Mouse (Mus musculus) CH12.LX (cell line): ENCODE results near the gene Snx17. TPM values are rescaled to one million over a fixed set of nuclear protein-coding genes. Genes with fewer than 3 reads are reported as not detected.
A peak's percentile ranks its signal among the peaks of the same experiment; 100 is the strongest.

Source experiments
- DNase-seq: peaks from one replicate; pipeline ENCODE4 v3.0.0-alpha.2; 2013; ENCODE audit errors: extremely low read depth
- H3K27ac ChIP-seq: 2 replicates; pipeline ENCODE4 v1.5.1; 2012; ENCODE audit warnings: low read depth, mild to moderate bottlenecking, control low read depth, moderate library complexity; ENCODE audit not compliant: insufficient read depth
- H3K27me3 ChIP-seq: replicated peaks from 2 replicates; pipeline ENCODE3; 2012; ENCODE audit warnings: inconsistent platforms
- H3K36me3 ChIP-seq, 2 experiments: replicated peaks in 1 of 2; 2 replicates each; pipeline versions ENCODE3 to v1.6.1; 2012; ENCODE audit warnings: inconsistent platforms in 1 of 2, low read length in 1 of 2, mild to moderate bottlenecking in 1 of 2, mixed read lengths in 1 of 2, moderate library complexity in 1 of 2; ENCODE audit not compliant: control insufficient read depth in 1 of 2, insufficient read depth in 1 of 2
- H3K4me1 ChIP-seq, 2 experiments: 2 replicates each; pipeline ENCODE4 v1.6.1; 2012; ENCODE audit warnings: inconsistent platforms in 1 of 2, moderate library complexity in 1 of 2; ENCODE audit not compliant: insufficient read depth in 2 of 2, control insufficient read depth in 1 of 2
- H3K4me2 ChIP-seq: 2 replicates; pipeline ENCODE4 v1.6.1; 2012; ENCODE audit warnings: low read depth, mild to moderate bottlenecking, control low read depth; ENCODE audit not compliant: poor library complexity, insufficient read depth, severe bottlenecking
- H3K4me3 ChIP-seq, 3 experiments: fragments of 150-350 bp in 1 of 3; sonication (generic) in 1 of 3; replicated peaks in 1 of 3; 2 replicates each; pipeline versions ENCODE3 to v1.5.1; 2011 to 2012; ENCODE audit warnings: low read depth in 2 of 3, low read length in 2 of 3, mild to moderate bottlenecking in 2 of 3, moderate library complexity in 2 of 3, control low read depth in 1 of 3, improper control_type of control experiment in 1 of 3, inconsistent platforms in 1 of 3, mixed read lengths in 1 of 3; ENCODE audit not compliant: poor library complexity in 1 of 3
- H3K79me2 ChIP-seq: replicated peaks from 2 replicates; pipeline ENCODE4 v1.6.1; 2012; ENCODE audit warnings: mild to moderate bottlenecking, moderate library complexity; ENCODE audit not compliant: control insufficient read depth, poor library complexity, insufficient read depth, severe bottlenecking; ENCODE audit errors: extremely low read depth
- H3K9ac ChIP-seq: 2 replicates; pipeline ENCODE4 v1.6.1; 2012; ENCODE audit warnings: low read depth, mild to moderate bottlenecking, control low read depth, moderate library complexity; ENCODE audit not compliant: insufficient read depth
- H3K9me3 ChIP-seq: replicated peaks from 2 replicates; pipeline ENCODE3; 2012; ENCODE audit warnings: low read length, inconsistent platforms, mixed read lengths
- BHLHE40 ChIP-seq: IDR thresholded peaks from 2 replicates; pipeline ENCODE4 v1.6.1; 2011; ENCODE audit warnings: mild to moderate bottlenecking, low read depth, low read length, improper control_type of control experiment
- CHD1 ChIP-seq: IDR thresholded peaks from 2 replicates; pipeline ENCODE4 v1.6.1; 2012; ENCODE audit warnings: low read depth, low read length, improper control_type of control experiment, inconsistent platforms
- CHD2 ChIP-seq: IDR thresholded peaks from 2 replicates; pipeline ENCODE4 v1.6.1; 2011; ENCODE audit warnings: low read length, improper control_type of control experiment
- CTCF ChIP-seq, 2 experiments: IDR thresholded peaks in 1 of 2; conservative IDR thresholded peaks in 1 of 2; 2 replicates each; pipeline ENCODE4 v1.5.1; 2011 to 2012; ENCODE audit warnings: low read depth in 2 of 2, low read length in 2 of 2, improper control_type of control experiment in 1 of 2, inconsistent platforms in 1 of 2, mild to moderate bottlenecking in 1 of 2, moderate library complexity in 1 of 2
- E2F4 ChIP-seq: IDR thresholded peaks from 2 replicates; pipeline ENCODE4 v1.6.1; 2011; ENCODE audit warnings: low read depth, low read length, improper control_type of control experiment; ENCODE audit not compliant: insufficient replicate concordance
- ELF1 ChIP-seq: IDR thresholded peaks from 2 replicates; pipeline ENCODE4 v1.6.1; 2014; ENCODE audit warnings: low read depth, mild to moderate bottlenecking, inconsistent platforms, low read length, improper control_type of control experiment
- ETS1 ChIP-seq: conservative IDR thresholded peaks from 2 replicates; pipeline ENCODE4 v1.6.1; 2012; ENCODE audit warnings: low read depth, mild to moderate bottlenecking, inconsistent platforms, low read length, improper control_type of control experiment, moderate library complexity
- HCFC1 ChIP-seq: IDR thresholded peaks from 2 replicates; pipeline ENCODE4 v1.6.1; 2012; ENCODE audit warnings: low read depth, mild to moderate bottlenecking, inconsistent platforms, low read length, improper control_type of control experiment
- IRF4 ChIP-seq: IDR thresholded peaks from 2 replicates; pipeline ENCODE4 v1.6.1; 2014; ENCODE audit warnings: low read depth, mild to moderate bottlenecking, inconsistent platforms, low read length, improper control_type of control experiment
- JUN ChIP-seq: IDR thresholded peaks from 2 replicates; pipeline ENCODE4 v1.6.1; 2011; ENCODE audit warnings: low read depth, mild to moderate bottlenecking, low read length, improper control_type of control experiment, moderate library complexity; ENCODE audit not compliant: insufficient read depth
- KAT2A ChIP-seq: IDR thresholded peaks from 2 replicates; pipeline ENCODE4 v1.6.1; 2012; ENCODE audit warnings: low read length, improper control_type of control experiment, inconsistent platforms; ENCODE audit not compliant: insufficient replicate concordance
- MAX ChIP-seq: IDR thresholded peaks from 2 replicates; pipeline ENCODE4 v1.6.1; 2011; ENCODE audit warnings: low read length, improper control_type of control experiment
- MAZ ChIP-seq: IDR thresholded peaks from 2 replicates; pipeline ENCODE4 v1.6.1; 2012; ENCODE audit warnings: low read depth, mild to moderate bottlenecking, inconsistent platforms, low read length, improper control_type of control experiment, moderate library complexity
- MEF2A ChIP-seq: IDR thresholded peaks from 2 replicates; pipeline ENCODE4 v1.6.1; 2014; ENCODE audit warnings: low read depth, mild to moderate bottlenecking, inconsistent platforms, low read length, improper control_type of control experiment, borderline replicate concordance
- MXI1 ChIP-seq: IDR thresholded peaks from 2 replicates; pipeline ENCODE4 v1.6.1; 2011; ENCODE audit warnings: mild to moderate bottlenecking, low read depth, low read length, improper control_type of control experiment
- MYC ChIP-seq: IDR thresholded peaks from 2 replicates; pipeline ENCODE4 v1.6.1; 2011; ENCODE audit warnings: low read depth, mild to moderate bottlenecking, improper control_type of control experiment, low read length
- NELFE ChIP-seq: IDR thresholded peaks from 2 replicates; pipeline ENCODE4 v1.6.1; 2011; ENCODE audit warnings: low read depth, low read length, improper control_type of control experiment
- NRF1 ChIP-seq: IDR thresholded peaks from 2 replicates; pipeline ENCODE4 v1.6.1; 2014; ENCODE audit warnings: low read depth, mild to moderate bottlenecking, inconsistent platforms, low read length, improper control_type of control experiment, moderate library complexity
- PAX5 ChIP-seq: IDR thresholded peaks from 2 replicates; pipeline ENCODE4 v1.6.1; 2012; ENCODE audit warnings: low read length, inconsistent platforms, mixed read lengths
- POLR2A ChIP-seq: IDR thresholded peaks from 2 replicates; pipeline ENCODE4 v1.6.1; 2011; ENCODE audit warnings: low read depth, mild to moderate bottlenecking, improper control_type of control experiment, low read length
- POLR2AphosphoS2 ChIP-seq: IDR thresholded peaks from 2 replicates; pipeline ENCODE4 v1.6.1; 2011; ENCODE audit warnings: low read depth, low read length, improper control_type of control experiment
- RCOR1 ChIP-seq: conservative IDR thresholded peaks from 2 replicates; pipeline ENCODE4 v1.6.1; 2012; ENCODE audit warnings: low read depth, mild to moderate bottlenecking, inconsistent platforms, low read length, improper control_type of control experiment
- SIN3A ChIP-seq: IDR thresholded peaks from 2 replicates; pipeline ENCODE4 v1.6.1; 2012; ENCODE audit warnings: low read length, improper control_type of control experiment, inconsistent platforms
- TCF12 ChIP-seq: IDR thresholded peaks from 2 replicates; pipeline ENCODE4 v1.6.1; 2014; ENCODE audit warnings: low read depth, mild to moderate bottlenecking, inconsistent platforms, low read length, improper control_type of control experiment
- UBTF ChIP-seq: IDR thresholded peaks from 2 replicates; pipeline ENCODE4 v1.6.1; 2012; ENCODE audit warnings: low read depth, mild to moderate bottlenecking, inconsistent platforms, low read length, improper control_type of control experiment, moderate library complexity
- USF1 ChIP-seq: IDR thresholded peaks from 2 replicates; pipeline ENCODE4 v1.6.1; 2014; ENCODE audit warnings: low read depth, mild to moderate bottlenecking, inconsistent platforms, low read length, improper control_type of control experiment
- USF2 ChIP-seq: conservative IDR thresholded peaks from 2 replicates; pipeline ENCODE4 v1.6.1; 2011; ENCODE audit warnings: low read depth, low read length, improper control_type of control experiment
- ZC3H11A ChIP-seq: IDR thresholded peaks from 2 replicates; pipeline ENCODE4 v1.6.1; 2012; ENCODE audit warnings: low read depth, mild to moderate bottlenecking, inconsistent platforms, low read length, improper control_type of control experiment
- ZMIZ1 ChIP-seq: IDR thresholded peaks from 2 replicates; pipeline ENCODE4 v1.6.1; 2012; ENCODE audit warnings: low read depth, mild to moderate bottlenecking, inconsistent platforms, low read length, improper control_type of control experiment
- dilution Hi-C: fragments of 300-500 bp; cut with MboI; formaldehyde crosslinking; loops from 2 replicates; pipeline ENCODE4 v1.14.3; 2020; ENCODE audit warnings: low sequenced_read_pairs; ENCODE audit not compliant: extremely low pct_unique_long_range_greater_than_20kb, extremely low pct_ligation_motif_present
- in situ Hi-C: fragments of 300-500 bp; cut with MboI; formaldehyde crosslinking; loops from 3 replicates; pipeline ENCODE4 v1.14.3; 2019; ENCODE audit warnings: low sequenced_read_pairs, low pct_ligation_motif_present, low pct_unique_long_range_greater_than_20kb, mixed read lengths
- polyA plus RNA-seq: library from polyadenylated mRNA; unstranded; fragments of >175 nt; gene quantifications from 2 replicates; pipeline ENCODE4 v1.2.1, GENCODE M21; 2012; ENCODE audit warnings: low read depth; ENCODE audit not compliant: insufficient read length
- total RNA-seq, 2 experiments: library from RNA; depleted of rRNA; stranded (reverse); fragments of 300-350 nt in 1 of 2; fragments of >200 nt in 1 of 2; gene quantifications; 2 replicates each; pipeline ENCODE4 v1.2.3; 2012 to 2014

Gene Snx17
- total and polyA plus RNA-seq, 3 experiments, result 56.7 to 63.9 (median 61.5) TPM

DNA sequence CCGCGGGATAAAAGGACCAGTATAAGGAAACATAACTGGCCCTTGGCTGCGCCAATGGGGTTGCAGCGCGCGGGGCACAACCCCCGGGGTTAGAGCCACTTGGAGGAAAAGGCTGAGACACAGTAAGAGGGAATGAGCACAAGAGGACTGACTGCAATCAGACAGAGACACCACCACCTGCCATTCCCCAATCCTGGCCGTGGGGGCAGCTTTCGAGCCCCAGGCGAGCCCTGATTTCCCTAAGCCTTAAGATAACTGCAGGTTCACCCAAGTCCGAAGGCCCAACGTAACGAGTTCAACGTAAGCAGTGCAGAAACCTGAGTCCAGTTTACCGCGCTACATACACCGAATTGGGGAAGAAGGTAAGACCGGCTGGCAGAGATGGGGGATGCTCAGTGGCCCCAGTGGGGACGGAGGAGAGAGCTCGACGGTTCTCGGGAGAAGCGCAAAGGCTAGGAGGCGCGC, 13.7 kb upstream of the Snx17 start:
- Histone ChIP-seq H3K4me3 (peak overlapping the region; percentile 78 to 97 (median 81)), H3K4me2 (peak overlapping the region; percentile 61; the same call in 1 of the 2 replicates), H3K4me1 (peaks cover 0 to 32% of the 10 kb centered on the region in 2 experiments; a peak in 2 of 4 replicates), H3K9me3 (no peaks in the 10 kb centered on the region), H3K79me2 (peaks cover 48% of the 10 kb centered on the region), H3K27me3 (no peaks in the 10 kb centered on the region), H3K27ac (peak overlapping the region; percentile 95), H3K9ac (peak overlapping the region; percentile 93), H3K36me3 (peaks cover 3 to 33% of the 10 kb centered on the region in 2 experiments)
- in situ Hi-C loops, result no loop called here
- peak; percentile 61 for DNase-seq
- TF ChIP-seq CHD1 (peak; percentile 88), USF2 (no peak), CTCF (conservative IDR thresholded peaks at IDR 0.05 in 1 of 2, IDR thresholded peaks at IDR 0.05 in 1 of 2; ENCODE audit: low read depth in 2 of 2, low read length in 2 of 2) (no peak), USF1 (no peak), CHD2 (0 out of 2 replicates have a peak, but pooled peaks have one; percentile 11), MAZ (peak; percentile 63; the same call in 1 of the 2 replicates), MXI1 (0 out of 2 replicates have a peak, but pooled peaks have one; percentile 8), BHLHE40 (0 out of 2 replicates have a peak, but pooled peaks have one; percentile 13), KAT2A (no peak), ZC3H11A (no peak), MEF2A (peak; percentile 35; the same call in 1 of the 2 replicates), ETS1 (0 out of 2 replicates have a peak, but pooled peaks have one; percentile 26), TCF12 (0 out of 2 replicates have a peak, but pooled peaks have one; percentile 40), ZMIZ1 (peak; percentile 30; the same call in 1 of the 2 replicates), MAX (peak; percentile 38; the same call in 1 of the 2 replicates), SIN3A (0 out of 2 replicates have a peak, but pooled peaks have one; percentile 78), E2F4 (0 out of 2 replicates have a peak, but pooled peaks have one; percentile 71), RCOR1 (peak; percentile 53; the same call in 1 of the 2 replicates)
- dilution Hi-C loops, result no loop called here

DNA sequence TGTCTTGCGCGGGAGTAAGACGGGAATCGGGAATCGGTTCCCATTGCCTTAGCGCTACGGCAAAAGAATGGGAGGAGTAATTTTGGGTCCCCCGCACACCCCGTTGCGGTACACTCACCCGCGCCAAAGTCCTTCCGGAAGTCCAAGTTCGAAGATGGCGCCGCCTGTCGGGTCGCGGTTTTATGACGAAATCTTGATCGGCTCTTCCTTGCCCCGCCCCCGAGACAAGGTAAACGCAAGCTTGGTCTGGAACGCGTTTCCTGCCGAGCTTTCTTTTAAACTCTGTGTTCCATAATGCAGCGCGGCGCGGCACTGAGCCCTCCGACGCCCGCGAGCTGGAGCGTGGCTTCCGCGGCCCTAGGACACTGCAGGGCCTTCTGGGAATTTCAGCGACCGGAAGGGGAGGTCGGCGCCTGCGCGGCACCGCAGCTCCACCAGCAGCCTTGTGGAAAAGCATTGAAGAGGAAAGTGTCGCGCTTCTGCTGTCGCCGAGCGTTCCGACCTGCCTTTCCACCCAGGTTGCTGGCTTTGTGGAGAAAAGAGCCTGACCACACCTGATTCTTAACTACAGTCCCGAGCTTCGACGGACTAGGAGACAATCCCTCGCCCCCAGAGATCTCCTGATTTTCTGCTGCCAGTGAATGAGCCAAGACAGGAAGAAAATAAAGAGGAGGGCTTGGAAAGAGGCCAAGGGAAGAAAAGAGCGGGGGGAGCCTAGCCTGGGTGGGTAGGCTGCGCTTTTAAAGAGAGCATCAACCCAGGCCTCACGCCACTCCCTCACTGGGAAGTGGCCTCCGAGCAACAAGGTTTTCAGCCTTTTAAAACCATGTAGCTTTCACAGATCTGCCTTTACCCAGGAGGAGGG, 13.0 kb upstream of the Snx17 start, which contains the start of the genes Gm29609 and Gtf3c2:
TSS of gene Gm29609 (minus strand) at position 146 of the 865 bp plus-strand sequence.
TSS of gene Gtf3c2 (minus strand) at position 379 of the 865 bp plus-strand sequence.
- dilution Hi-C loops, result no loop called here
- in situ Hi-C loops, result no loop called here
- H3K27me3 ChIP-seq, result no peaks in the 10 kb centered on the region
- H3K27ac ChIP-seq, result peak within 1 kb of the TSS; percentile 95
- DNase-seq, result peak; percentile 96
- no peaks in the 10 kb centered on the region for H3K9me3 ChIP-seq
- H3K36me3 ChIP-seq, result peaks cover 0 to 28% of the 10 kb centered on the region in 2 experiments
- peak within 1 kb of the TSS; percentile 93 for H3K9ac ChIP-seq
- peak within 1 kb of the TSS; percentile 78 to 97 (median 81) for H3K4me3 ChIP-seq
- peak within 1 kb of the TSS; percentile 78 for H3K4me2 ChIP-seq
- peaks cover 42% of the 10 kb centered on the region for H3K79me2 ChIP-seq
- H3K4me1 ChIP-seq, result peaks cover 0 to 32% of the 10 kb centered on the region in 2 experiments; a peak in 2 of 4 replicates
- peak; percentile 3; the same call in 1 of the 2 replicates for TF ChIP-seq IRF4
- TF ChIP-seq POLR2A, result peak; percentile 96
- 0 out of 2 replicates have a peak, but pooled peaks have one; percentile 3 for TF ChIP-seq BHLHE40
- TF ChIP-seq NRF1, result peak; percentile 88
- TF ChIP-seq MYC, result peak; percentile 41; the same call in 1 of the 2 replicates
- no peak; the same call in none of the 2 replicates for TF ChIP-seq MAX
- TF ChIP-seq HCFC1, result peak; percentile 86
- no peak for TF ChIP-seq PAX5
- TF ChIP-seq UBTF, result no peak
- peak; percentile 12; the same call in 1 of the 2 replicates for TF ChIP-seq MAZ
- peak; percentile 92 for TF ChIP-seq ELF1
- TF ChIP-seq NELFE, result peak; percentile 88
- TF ChIP-seq JUN, result no peak
- no peak for TF ChIP-seq CTCF (conservative IDR thresholded peaks at IDR 0.05 in 1 of 2, IDR thresholded peaks at IDR 0.05 in 1 of 2; ENCODE audit: low read depth in 2 of 2, low read length in 2 of 2)
- TF ChIP-seq TCF12, result peak; percentile 71
- 0 out of 2 replicates have a peak, but pooled peaks have one; percentile 21 for TF ChIP-seq MXI1
- peak; percentile 87 for TF ChIP-seq POLR2AphosphoS2
